Mouse (Mus musculus) ES-Bruce4 (cell line): ENCODE measurements around the gene Dhdh.

ENCODE experiments used
- CTCF ChIP-seq: IDR thresholded peaks from one replicate; pipeline ENCODE4 v1.8.1; 2011; ENCODE audit warnings: low read depth, low read length
- POLR2A ChIP-seq: IDR thresholded peaks from one replicate; pipeline ENCODE4 v1.8.1; 2011; ENCODE audit warnings: low read length; ENCODE audit not compliant: insufficient read depth

DNA sequence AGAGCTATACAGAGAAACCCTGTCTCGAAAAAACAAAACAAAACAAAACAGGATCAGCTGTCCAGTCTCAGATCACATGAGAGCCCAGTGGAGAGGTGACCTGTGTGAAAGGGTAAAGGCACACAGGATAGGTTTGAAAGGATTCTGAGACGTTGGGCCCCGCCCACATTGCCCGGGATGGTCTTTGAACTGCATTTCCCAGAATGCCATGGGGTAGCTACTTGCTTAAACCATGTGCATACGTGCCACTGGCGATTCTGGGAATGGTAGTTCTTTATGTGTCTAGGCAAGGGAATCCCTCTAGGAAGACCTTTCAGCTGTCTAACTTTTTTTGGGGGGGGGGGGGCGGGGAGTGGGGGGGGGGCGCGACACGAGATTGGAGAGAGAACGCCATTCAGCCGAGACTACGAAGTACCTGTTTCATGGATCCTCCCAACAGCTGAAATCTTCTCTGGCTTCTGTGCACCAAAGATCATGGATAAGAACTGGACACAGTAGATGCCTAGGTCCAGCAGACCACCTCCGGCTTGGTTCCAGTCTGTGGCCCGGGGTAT is 7.2 kb downstream of the Dhdh start, which contains the start of gene Tulp2:
- TF ChIP-seq CTCF (no peak), POLR2A (no peak)
